Mouse (Mus musculus): ENCODE measurements around the gene Olfr1160. TPM values are rescaled to one million over a fixed set of nuclear protein-coding genes. Genes with fewer than 3 reads are reported as not detected.

Olfr1160 gene
- total and polyA plus RNA-seq, 2 experiments from 2014 or later: not detected

- no peak for TF ChIP-seq CTCF (IDR thresholded peaks at IDR 0.05; ENCODE audit: low read depth)
- Histone ChIP-seq H3K4me2 (ENCODE audit: low read depth) (no peak within 1 kb of the TSS), H3K9me3 (ENCODE audit: low read length) (no peaks in the 10 kb centered on the region), H3K36me3 (ENCODE audit: insufficient read depth) (no peaks in the 10 kb centered on the region), H3K4me3 (ENCODE audit: low read depth, low read length) (no peak within 1 kb of the TSS), H3K9ac (no peak within 1 kb of the TSS), H3K27me3 (ENCODE audit: insufficient read depth, low read length) (no peaks in the 10 kb centered on the region), H3K4me1 (ENCODE audit: insufficient read depth) (no peaks in the 10 kb centered on the region), H3K27ac (ENCODE audit: low read depth, low read length) (no peak within 1 kb of the TSS)
- no peak for ATAC-seq
- no peak for DNase-seq
Observed at GRCm38 (mm10) chr2:87953000-87953399, 55.1 kb downstream of the Olfr1160 start, which contains the start of gene Olfr1156. Olfr1156 (minus strand) TSS chr2:87953100.

Other genes starting within 250 kb of the Olfr1160 start
- not detected in 2 replicates for gene Olfr152, start 228.8 kb downstream of the Olfr1160 start, total RNA-seq (2014; rRNA removed)
- gene Olfr152, start 228.8 kb downstream of the Olfr1160 start, polyA plus RNA-seq (2015; fragmentation: Nextera tagmentation; extraction: Ambion mirVana): not detected in 2 replicates
- not detected in 2 replicates for gene Olfr1143, start 207.7 kb downstream of the Olfr1160 start, total RNA-seq (2014; rRNA removed)
- not detected in 2 replicates for gene Olfr1143, start 207.7 kb downstream of the Olfr1160 start, polyA plus RNA-seq (2015; fragmentation: Nextera tagmentation; extraction: Ambion mirVana)
- gene Olfr1145, start 198.4 kb downstream of the Olfr1160 start, total RNA-seq (2014; rRNA removed): not detected in 2 replicates
- not detected in 2 replicates for gene Olfr1145, start 198.4 kb downstream of the Olfr1160 start, polyA plus RNA-seq (2015; fragmentation: Nextera tagmentation; extraction: Ambion mirVana)
- not detected in 2 replicates for gene Olfr1148, start 177.7 kb downstream of the Olfr1160 start, total RNA-seq (2014; rRNA removed)
- gene Olfr1148, start 177.7 kb downstream of the Olfr1160 start, polyA plus RNA-seq (2015; fragmentation: Nextera tagmentation; extraction: Ambion mirVana): not detected in 2 replicates
- gene Olfr1150-ps1, start 164.3 kb downstream of the Olfr1160 start, total RNA-seq (2014; rRNA removed): not detected in 2 replicates
- gene Olfr1150-ps1, start 164.3 kb downstream of the Olfr1160 start, polyA plus RNA-seq (2015; fragmentation: Nextera tagmentation; extraction: Ambion mirVana): not detected in 2 replicates
- gene Olfr1151, start 152.4 kb downstream of the Olfr1160 start, total RNA-seq (2014; rRNA removed): not detected in 2 replicates
- gene Olfr1151, start 152.4 kb downstream of the Olfr1160 start, polyA plus RNA-seq (2015; fragmentation: Nextera tagmentation; extraction: Ambion mirVana): not detected in 2 replicates
- not detected in 2 replicates for gene Olfr1152, start 141.8 kb downstream of the Olfr1160 start, total RNA-seq (2014; rRNA removed)
- gene Olfr1152, start 141.8 kb downstream of the Olfr1160 start, polyA plus RNA-seq (2015; fragmentation: Nextera tagmentation; extraction: Ambion mirVana): not detected in 2 replicates
- not detected in 2 replicates for gene Olfr1153, start 113.3 kb downstream of the Olfr1160 start, total RNA-seq (2014; rRNA removed)
- not detected in 2 replicates for gene Olfr1153, start 113.3 kb downstream of the Olfr1160 start, polyA plus RNA-seq (2015; fragmentation: Nextera tagmentation; extraction: Ambion mirVana)
- gene Olfr1154, start 103.1 kb downstream of the Olfr1160 start, total RNA-seq (2014; rRNA removed): not detected in 2 replicates
- not detected in 2 replicates for gene Olfr1154, start 103.1 kb downstream of the Olfr1160 start, polyA plus RNA-seq (2015; fragmentation: Nextera tagmentation; extraction: Ambion mirVana)
- gene Olfr1155, start 63.1 kb downstream of the Olfr1160 start, total RNA-seq (2014; rRNA removed): not detected in 2 replicates
- not detected in 2 replicates for gene Olfr1155, start 63.1 kb downstream of the Olfr1160 start, polyA plus RNA-seq (2015; fragmentation: Nextera tagmentation; extraction: Ambion mirVana)
- not detected in 2 replicates for gene Olfr1156, start 55.2 kb downstream of the Olfr1160 start, total RNA-seq (2014; rRNA removed)
- gene Olfr1156, start 55.2 kb downstream of the Olfr1160 start, polyA plus RNA-seq (2015; fragmentation: Nextera tagmentation; extraction: Ambion mirVana): not detected in 2 replicates
- not detected in 2 replicates for gene Olfr1157, start 40.0 kb downstream of the Olfr1160 start, total RNA-seq (2014; rRNA removed)
- gene Olfr1157, start 40.0 kb downstream of the Olfr1160 start, polyA plus RNA-seq (2015; fragmentation: Nextera tagmentation; extraction: Ambion mirVana): not detected in 2 replicates
- not detected in 2 replicates for gene Olfr74, start 33.6 kb downstream of the Olfr1160 start, total RNA-seq (2014; rRNA removed)
- not detected in 2 replicates for gene Olfr74, start 33.6 kb downstream of the Olfr1160 start, polyA plus RNA-seq (2015; fragmentation: Nextera tagmentation; extraction: Ambion mirVana)
- not detected in 2 replicates for gene Olfr1158, start 18.2 kb downstream of the Olfr1160 start, total RNA-seq (2014; rRNA removed)
- gene Olfr1158, start 18.2 kb downstream of the Olfr1160 start, polyA plus RNA-seq (2015; fragmentation: Nextera tagmentation; extraction: Ambion mirVana): not detected in 2 replicates
- not detected in 2 replicates for gene Olfr1161, start 14.5 kb upstream of the Olfr1160 start, total RNA-seq (2014; rRNA removed)
- gene Olfr1161, start 14.5 kb upstream of the Olfr1160 start, polyA plus RNA-seq (2015; fragmentation: Nextera tagmentation; extraction: Ambion mirVana): not detected in 2 replicates
- 0.15 TPM in 1 of 2 replicates, not detected in the other for gene Olfr73, start 29.4 kb upstream of the Olfr1160 start, total RNA-seq (2014; rRNA removed)
- gene Olfr73, start 29.4 kb upstream of the Olfr1160 start, polyA plus RNA-seq (2015; fragmentation: Nextera tagmentation; extraction: Ambion mirVana): not detected in 2 replicates
- gene Olfr1162, start 42.9 kb upstream of the Olfr1160 start, total RNA-seq (2014; rRNA removed): not detected in 2 replicates
- not detected in 2 replicates for gene Olfr1162, start 42.9 kb upstream of the Olfr1160 start, polyA plus RNA-seq (2015; fragmentation: Nextera tagmentation; extraction: Ambion mirVana)
- gene Olfr1163, start 63.6 kb upstream of the Olfr1160 start, total RNA-seq (2014; rRNA removed): not detected in 2 replicates
- not detected in 2 replicates for gene Olfr1163, start 63.6 kb upstream of the Olfr1160 start, polyA plus RNA-seq (2015; fragmentation: Nextera tagmentation; extraction: Ambion mirVana)
- not detected in 2 replicates for gene Olfr1164, start 85.7 kb upstream of the Olfr1160 start, total RNA-seq (2014; rRNA removed)
- not detected in 2 replicates for gene Olfr1164, start 85.7 kb upstream of the Olfr1160 start, polyA plus RNA-seq (2015; fragmentation: Nextera tagmentation; extraction: Ambion mirVana)
- not detected in 2 replicates for gene Olfr1166, start 120.0 kb upstream of the Olfr1160 start, total RNA-seq (2014; rRNA removed)
- gene Olfr1166, start 120.0 kb upstream of the Olfr1160 start, polyA plus RNA-seq (2015; fragmentation: Nextera tagmentation; extraction: Ambion mirVana): not detected in 2 replicates
- gene Olfr1167, start 146.9 kb upstream of the Olfr1160 start, total RNA-seq (2014; rRNA removed): not detected in 2 replicates
- not detected in 2 replicates for gene Olfr1167, start 146.9 kb upstream of the Olfr1160 start, polyA plus RNA-seq (2015; fragmentation: Nextera tagmentation; extraction: Ambion mirVana)
- gene Olfr1168, start 173.6 kb upstream of the Olfr1160 start, total RNA-seq (2014; rRNA removed): not detected in 2 replicates
- not detected in 2 replicates for gene Olfr1168, start 173.6 kb upstream of the Olfr1160 start, polyA plus RNA-seq (2015; fragmentation: Nextera tagmentation; extraction: Ambion mirVana)
- not detected in 2 replicates for gene Olfr1170, start 220.1 kb upstream of the Olfr1160 start, total RNA-seq (2014; rRNA removed)
- gene Olfr1170, start 220.1 kb upstream of the Olfr1160 start, polyA plus RNA-seq (2015; fragmentation: Nextera tagmentation; extraction: Ambion mirVana): not detected in 2 replicates